Mouse (Mus musculus): Measurements from ENCODE around the gene Igfbp5. TPM values are rescaled to one million over a fixed set of nuclear protein-coding genes. Genes with fewer than 3 reads are reported as not detected.
A peak's percentile ranks its signal among the peaks of the same experiment; 100 is the strongest.

Igfbp5 gene
- 118 and 133 TPM in 2 replicates for polyA plus RNA-seq (2014; fragmentation: Nextera tagmentation; extraction: Ambion mirVana)

DNA sequence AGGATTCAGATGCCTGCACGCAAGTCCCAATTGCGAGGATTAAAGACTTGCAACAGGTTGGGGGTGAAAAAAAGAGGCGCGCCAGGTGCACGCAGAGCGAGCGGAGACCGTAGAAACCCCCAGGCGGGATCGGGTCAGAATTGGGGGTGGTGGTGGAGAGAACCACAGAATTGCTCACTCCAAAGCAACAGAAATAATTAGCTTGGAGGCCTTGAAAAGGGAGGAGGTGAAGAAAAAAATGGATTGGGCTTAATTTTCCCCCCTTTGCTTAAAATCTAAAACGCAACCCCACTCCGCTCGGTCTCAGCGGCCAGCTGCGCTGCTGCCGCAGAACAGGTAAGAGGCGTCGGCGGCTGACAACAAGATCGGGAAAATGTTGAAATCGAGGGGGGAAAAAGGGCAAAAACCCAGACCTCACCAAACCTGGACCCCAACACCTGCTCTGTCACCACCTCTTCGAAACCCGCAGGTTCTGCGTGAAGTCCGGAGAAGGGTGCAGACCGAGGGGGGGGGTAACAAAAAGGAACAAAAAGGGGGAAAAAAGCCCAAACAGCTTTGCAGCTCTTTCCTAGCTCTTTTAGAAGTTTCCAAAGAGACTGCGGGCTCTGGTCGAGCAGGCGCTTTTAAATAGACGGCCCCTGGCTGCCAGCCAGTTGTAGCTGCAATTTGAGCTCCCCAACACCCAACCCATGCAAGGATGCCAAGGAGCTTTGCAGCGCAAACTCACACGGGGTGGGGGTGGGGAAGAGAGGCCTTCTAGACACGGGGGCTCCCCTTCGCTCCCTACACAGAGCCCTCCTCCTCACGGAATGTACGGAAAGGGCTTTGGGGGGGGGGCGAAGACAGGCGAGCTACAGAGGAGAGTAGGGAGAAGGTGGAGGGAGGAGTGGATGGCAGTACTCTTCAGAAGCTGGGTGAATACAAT is at the start of gene Igfbp5:
Gene Igfbp5 (minus strand): TSS at position 598 of the 925 bp plus-strand sequence.
- Histone ChIP-seq H3K4me1 (ENCODE audit: control insufficient read depth, insufficient read depth, low read length) (peaks cover 21% of the 10 kb centered on the region), H3K36me3 (ENCODE audit: control insufficient read depth, insufficient read depth, low read length) (no peaks in the 10 kb centered on the region), H3K9me3 (replicated peaks; ENCODE audit: control insufficient read depth, low read length) (no peaks in the 10 kb centered on the region), H3K4me2 (peak within 1 kb of the TSS; percentile 95), H3K9ac (ENCODE audit: low read depth, low read length) (peak within 1 kb of the TSS; percentile 92), H3K4me3 (ENCODE audit: low read depth, low read length) (peak within 1 kb of the TSS; percentile 77), H3K27me3 (ENCODE audit: control insufficient read depth, insufficient read depth, low read length) (no peaks in the 10 kb centered on the region), H3K27ac (ENCODE audit: low read depth, low read length) (peak within 1 kb of the TSS; percentile 95)
- under 1% methylated on average over 38 of the region's 38 CpGs for WGBS (ENCODE audit: insufficient replicate concordance)
- ATAC-seq (replicated peaks; ENCODE audit: insufficient number of reproducible peaks, low FRiP score, low TSS enrichment) = peak; percentile 71

DNA sequence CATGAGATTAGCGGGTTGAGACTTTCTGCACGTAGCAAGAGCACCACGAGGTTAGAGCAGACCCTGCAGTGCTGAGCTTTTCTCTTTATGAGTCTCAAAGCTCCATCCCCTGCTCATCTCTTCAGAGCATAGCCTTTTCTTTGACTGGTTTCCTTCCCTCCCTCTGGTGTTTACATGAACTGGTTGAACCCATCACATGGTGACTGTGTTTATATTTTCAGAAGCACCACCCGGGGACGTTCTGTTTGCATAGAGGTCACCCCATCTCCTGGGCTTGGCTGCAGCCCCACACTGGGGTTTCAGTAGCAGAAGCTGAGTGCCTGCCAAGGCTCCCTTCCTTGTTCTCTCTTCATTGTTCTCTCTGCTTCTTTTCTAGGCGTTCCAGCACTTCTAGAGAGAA is 40.1 kb upstream of the Igfbp5 start:
- H3K9ac ChIP-seq (ENCODE audit: low read depth, low read length) = no peak overlapping the region
- no peak for ATAC-seq (replicated peaks; ENCODE audit: insufficient number of reproducible peaks, low FRiP score, low TSS enrichment)
- H3K9me3 ChIP-seq (replicated peaks; ENCODE audit: control insufficient read depth, low read length) = no peaks in the 10 kb centered on the region
- no peak overlapping the region for H3K27ac ChIP-seq (ENCODE audit: low read depth, low read length)
- 57% methylated on average over 6 of the region's 6 CpGs for WGBS (ENCODE audit: insufficient replicate concordance)
- no peak overlapping the region for H3K4me3 ChIP-seq (ENCODE audit: low read depth, low read length)
- H3K4me1 ChIP-seq (ENCODE audit: control insufficient read depth, insufficient read depth, low read length) = no peaks in the 10 kb centered on the region
- H3K4me2 ChIP-seq = no peak overlapping the region
- no peaks in the 10 kb centered on the region for H3K36me3 ChIP-seq (ENCODE audit: control insufficient read depth, insufficient read depth, low read length)
- no peaks in the 10 kb centered on the region for H3K27me3 ChIP-seq (ENCODE audit: control insufficient read depth, insufficient read depth, low read length)

DNA sequence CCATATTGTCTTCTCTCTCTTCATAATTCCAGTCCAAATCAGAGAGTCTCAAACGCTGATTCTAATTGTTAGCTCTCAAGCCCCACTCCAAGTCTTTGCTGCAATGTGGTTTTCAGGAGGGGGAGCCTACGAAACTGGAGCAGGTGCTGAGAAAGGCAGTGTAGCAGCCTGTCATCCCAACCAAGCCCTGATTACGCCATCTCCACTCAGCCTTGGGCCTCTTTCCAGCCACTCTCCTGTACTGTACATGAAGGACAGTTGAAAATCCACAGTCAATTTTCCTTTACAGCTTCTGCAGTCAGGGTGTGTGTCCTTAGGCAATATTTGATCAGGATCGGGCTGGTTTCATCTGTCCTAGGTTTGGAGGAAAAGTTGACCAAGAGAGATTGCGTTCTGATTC is 38.4 kb upstream of the Igfbp5 start:
- Histone ChIP-seq H3K9me3 (replicated peaks; ENCODE audit: control insufficient read depth, low read length) (no peaks in the 10 kb centered on the region), H3K4me3 (ENCODE audit: low read depth, low read length) (no peak overlapping the region), H3K4me1 (ENCODE audit: control insufficient read depth, insufficient read depth, low read length) (no peaks in the 10 kb centered on the region), H3K4me2 (no peak overlapping the region), H3K27me3 (ENCODE audit: control insufficient read depth, insufficient read depth, low read length) (no peaks in the 10 kb centered on the region), H3K27ac (ENCODE audit: low read depth, low read length) (no peak overlapping the region), H3K36me3 (ENCODE audit: control insufficient read depth, insufficient read depth, low read length) (no peaks in the 10 kb centered on the region), H3K9ac (ENCODE audit: low read depth, low read length) (no peak overlapping the region)
- 82% methylated on average over 5 of the region's 5 CpGs for WGBS (ENCODE audit: insufficient replicate concordance)
- no peak for ATAC-seq (replicated peaks; ENCODE audit: insufficient number of reproducible peaks, low FRiP score, low TSS enrichment)

DNA sequence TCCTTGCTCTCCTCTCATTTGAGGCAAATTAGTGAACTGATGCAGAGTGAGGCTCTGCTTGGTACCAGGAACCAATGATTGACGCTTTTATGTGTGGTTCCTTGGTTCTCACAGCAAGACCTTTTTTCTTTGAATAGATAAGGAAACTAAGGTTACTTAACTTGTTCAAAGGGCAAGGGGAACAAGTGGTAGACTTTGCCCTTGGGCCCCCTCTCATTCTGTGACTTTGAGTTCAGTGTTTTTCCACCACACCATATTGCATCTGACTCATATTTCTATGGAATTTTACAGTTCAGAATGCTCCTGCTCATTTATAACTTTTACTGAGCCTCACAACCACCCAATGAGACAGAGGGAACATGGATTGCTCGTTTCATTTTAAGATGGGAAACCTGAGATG is 21.1 kb upstream of the Igfbp5 start:
- Histone ChIP-seq H3K4me1 (ENCODE audit: control insufficient read depth, insufficient read depth, low read length) (no peaks in the 10 kb centered on the region; the same call in 1 of the 2 replicates), H3K27me3 (ENCODE audit: control insufficient read depth, insufficient read depth, low read length) (no peaks in the 10 kb centered on the region), H3K36me3 (ENCODE audit: control insufficient read depth, insufficient read depth, low read length) (no peaks in the 10 kb centered on the region), H3K9me3 (replicated peaks; ENCODE audit: control insufficient read depth, low read length) (no peaks in the 10 kb centered on the region), H3K27ac (ENCODE audit: low read depth, low read length) (no peak overlapping the region), H3K4me3 (ENCODE audit: low read depth, low read length) (no peak overlapping the region), H3K4me2 (no peak overlapping the region), H3K9ac (ENCODE audit: low read depth, low read length) (no peak overlapping the region)
- ATAC-seq (replicated peaks; ENCODE audit: insufficient number of reproducible peaks, low FRiP score, low TSS enrichment) = no peak
- 72% methylated on average over 2 of the region's 2 CpGs for WGBS (ENCODE audit: insufficient replicate concordance)

DNA sequence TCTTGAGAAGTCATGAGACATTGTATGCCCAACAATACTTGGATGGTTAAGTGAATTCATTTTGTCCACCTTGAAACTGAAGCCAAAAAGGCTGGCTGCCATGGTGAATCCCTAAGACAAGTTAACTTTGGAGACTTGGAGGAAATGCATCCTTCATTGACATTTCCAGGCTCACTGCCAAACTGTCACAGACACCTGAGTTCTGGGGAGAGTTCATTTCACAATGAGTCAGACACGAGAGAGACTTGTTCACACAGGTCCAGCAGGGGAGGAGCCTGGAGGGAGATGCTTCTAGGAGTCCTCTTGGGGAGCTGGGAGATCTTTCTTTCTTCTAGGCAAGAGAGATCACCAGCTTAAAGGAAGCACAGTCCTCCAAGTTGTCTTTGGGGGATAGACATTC is 13.2 kb upstream of the Igfbp5 start:
- Histone ChIP-seq H3K27ac (ENCODE audit: low read depth, low read length) (no peak overlapping the region), H3K4me2 (no peak overlapping the region)
- 15% methylated on average over 1 of the region's 1 CpGs for WGBS (ENCODE audit: insufficient replicate concordance)

DNA sequence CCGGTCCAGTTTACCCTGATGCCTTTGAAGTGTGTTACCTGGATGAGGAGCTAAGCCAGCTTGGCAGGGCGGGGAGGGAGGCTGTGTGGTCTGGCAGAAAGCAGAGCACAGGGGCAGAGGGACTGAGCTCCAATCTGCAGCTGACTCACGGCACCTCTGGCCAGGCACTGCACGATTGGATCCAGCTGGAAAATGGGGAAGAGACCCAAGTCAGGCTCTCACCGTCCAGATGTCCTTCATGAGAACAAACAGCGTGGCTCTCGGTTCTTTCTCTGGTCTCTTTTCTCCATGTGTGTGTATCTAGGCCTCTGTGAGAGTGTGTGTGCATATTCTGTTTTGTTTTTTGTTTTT is 11.1 kb upstream of the Igfbp5 start:
- Histone ChIP-seq H3K36me3 (ENCODE audit: control insufficient read depth, insufficient read depth, low read length) (no peaks in the 10 kb centered on the region), H3K4me3 (ENCODE audit: low read depth, low read length) (no peak overlapping the region), H3K9me3 (replicated peaks; ENCODE audit: control insufficient read depth, low read length) (no peaks in the 10 kb centered on the region), H3K9ac (ENCODE audit: low read depth, low read length) (no peak overlapping the region), H3K4me1 (ENCODE audit: control insufficient read depth, insufficient read depth, low read length) (no peaks in the 10 kb centered on the region), H3K4me2 (no peak overlapping the region), H3K27me3 (ENCODE audit: control insufficient read depth, insufficient read depth, low read length) (no peaks in the 10 kb centered on the region), H3K27ac (ENCODE audit: low read depth, low read length) (no peak overlapping the region)
- 63% methylated on average over 7 of the region's 7 CpGs for whole genome bisulfite sequencing (ENCODE audit: insufficient replicate concordance)
- ATAC-seq (replicated peaks; ENCODE audit: insufficient number of reproducible peaks, low FRiP score, low TSS enrichment) = no peak

More for the DNA sequence above, 13.2 kb upstream of the Igfbp5 start:
- no peaks in the 10 kb centered on the region for H3K9me3 ChIP-seq (replicated peaks; ENCODE audit: control insufficient read depth, low read length)
- H3K27me3 ChIP-seq (ENCODE audit: control insufficient read depth, insufficient read depth, low read length) = no peaks in the 10 kb centered on the region
- no peaks in the 10 kb centered on the region; the same call in 1 of the 2 replicates for H3K4me1 ChIP-seq (ENCODE audit: control insufficient read depth, insufficient read depth, low read length)
- no peak overlapping the region for H3K9ac ChIP-seq (ENCODE audit: low read depth, low read length)
- no peak for ATAC-seq (replicated peaks; ENCODE audit: insufficient number of reproducible peaks, low FRiP score, low TSS enrichment)
- no peaks in the 10 kb centered on the region for H3K36me3 ChIP-seq (ENCODE audit: control insufficient read depth, insufficient read depth, low read length)
- H3K4me3 ChIP-seq (ENCODE audit: low read depth, low read length) = no peak overlapping the region

DNA sequence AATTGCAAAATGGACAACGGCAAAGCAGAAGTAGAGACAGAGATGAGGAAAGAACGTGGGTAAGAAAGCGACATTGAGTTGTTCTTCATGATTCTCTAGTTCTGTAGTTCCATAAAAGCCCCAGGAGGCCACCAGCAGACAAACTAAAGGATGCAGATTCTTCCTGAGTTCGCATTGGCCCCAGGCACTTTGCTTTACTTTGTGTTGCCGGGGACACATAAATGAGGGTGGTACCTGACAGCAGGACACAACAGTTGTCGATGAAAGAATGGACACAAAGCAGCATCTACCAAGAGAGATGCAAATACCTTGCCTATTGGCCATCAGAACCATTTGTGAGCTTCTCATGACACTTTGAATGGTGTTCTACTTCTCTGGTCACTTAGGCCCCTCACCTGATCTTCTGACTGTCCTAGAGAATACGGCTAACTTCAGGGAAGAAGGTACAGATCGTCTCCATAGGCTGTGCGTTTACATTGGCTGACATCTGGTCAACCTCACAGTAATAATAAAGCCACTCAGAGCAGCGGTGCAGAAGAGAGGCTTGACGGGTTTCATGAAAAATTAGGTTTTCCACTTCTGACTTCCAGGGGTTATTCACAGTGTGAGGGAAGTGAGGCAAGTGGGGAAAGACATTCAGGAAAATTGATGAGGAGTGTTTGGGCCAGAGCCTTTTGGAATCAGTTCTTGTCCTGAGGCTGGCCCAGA is 10.6 kb upstream of the Igfbp5 start:
- Histone ChIP-seq H3K4me3 (ENCODE audit: low read depth, low read length) (no peak overlapping the region), H3K36me3 (ENCODE audit: control insufficient read depth, insufficient read depth, low read length) (no peaks in the 10 kb centered on the region)
- ATAC-seq (replicated peaks; ENCODE audit: insufficient number of reproducible peaks, low FRiP score, low TSS enrichment) = no peak

DNA sequence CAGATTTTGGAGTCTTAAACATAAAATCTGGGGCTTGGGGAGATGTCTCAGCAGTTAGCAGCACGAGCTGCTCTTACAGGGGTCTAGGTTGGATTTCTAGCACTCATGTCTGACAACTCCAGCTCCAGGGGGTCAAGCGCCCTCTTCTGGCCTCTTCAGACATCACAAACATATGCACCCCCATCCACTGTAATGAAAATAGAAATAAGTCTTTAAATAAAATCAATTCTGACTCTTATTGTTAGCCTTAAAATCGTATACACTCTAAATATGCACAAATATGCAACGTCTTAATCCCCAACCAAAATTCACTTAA is 4.6 kb upstream of the Igfbp5 start:
- H3K9ac ChIP-seq (ENCODE audit: low read depth, low read length) = no peak overlapping the region
- no peaks in the 10 kb centered on the region for H3K27me3 ChIP-seq (ENCODE audit: control insufficient read depth, insufficient read depth, low read length)
- no peak overlapping the region for H3K27ac ChIP-seq (ENCODE audit: low read depth, low read length)
- WGBS (ENCODE audit: insufficient replicate concordance) = 52% methylated on average over 4 of the region's 4 CpGs
- no peak for ATAC-seq (replicated peaks; ENCODE audit: insufficient number of reproducible peaks, low FRiP score, low TSS enrichment)
- H3K36me3 ChIP-seq (ENCODE audit: control insufficient read depth, insufficient read depth, low read length) = no peaks in the 10 kb centered on the region
- H3K4me1 ChIP-seq (ENCODE audit: control insufficient read depth, insufficient read depth, low read length) = 0 out of 2 replicates have a peak, but pooled peaks cover 10% of the 10 kb centered on the region
- H3K4me3 ChIP-seq (ENCODE audit: low read depth, low read length) = no peak overlapping the region
- no peaks in the 10 kb centered on the region for H3K9me3 ChIP-seq (replicated peaks; ENCODE audit: control insufficient read depth, low read length)
- H3K4me2 ChIP-seq = no peak overlapping the region

More for the DNA sequence above, 10.6 kb upstream of the Igfbp5 start:
- 74% methylated on average over 11 of the region's 11 CpGs for WGBS (ENCODE audit: insufficient replicate concordance)
- no peaks in the 10 kb centered on the region for H3K9me3 ChIP-seq (replicated peaks; ENCODE audit: control insufficient read depth, low read length)
- no peaks in the 10 kb centered on the region for H3K4me1 ChIP-seq (ENCODE audit: control insufficient read depth, insufficient read depth, low read length)
- H3K27me3 ChIP-seq (ENCODE audit: control insufficient read depth, insufficient read depth, low read length) = no peaks in the 10 kb centered on the region
- no peak overlapping the region for H3K27ac ChIP-seq (ENCODE audit: low read depth, low read length)
- no peak overlapping the region for H3K9ac ChIP-seq (ENCODE audit: low read depth, low read length)
- no peak overlapping the region for H3K4me2 ChIP-seq
